Mouse (Mus musculus) neural tube, embryonic 13.5 days (tissue): Measurements from ENCODE around the gene Ttc28. TPM values are rescaled to one million over a fixed set of nuclear protein-coding genes. Genes with fewer than 3 reads are reported as not detected.

Source experiments
- ATAC-seq: fragments of 200-750 bp; cut with Nextera tagmentation; 2 replicates; pipeline ENCODE4 v1.8.0; 2017; ENCODE audit warnings: low read depth, mild to moderate bottlenecking, moderate TSS enrichment, moderate library complexity
- H3K27ac ChIP-seq: fragments of 300-500 bp; sonication (generic); replicated peaks from 2 replicates; pipeline ENCODE4 v1.5.1; 2015; ENCODE audit warnings: moderate library complexity, mild to moderate bottlenecking, inconsistent platforms
- H3K27me3 ChIP-seq: fragments of 300-500 bp; sonication (generic); 2 replicates; pipeline ENCODE4 v1.6.1; 2015; ENCODE audit warnings: mild to moderate bottlenecking, inconsistent platforms
- H3K36me3 ChIP-seq: fragments of 300-500 bp; sonication (generic); 2 replicates; pipeline ENCODE4 v1.6.1; 2015; ENCODE audit warnings: mild to moderate bottlenecking, inconsistent platforms
- H3K4me1 ChIP-seq: fragments of 300-500 bp; sonication (generic); replicated peaks from 2 replicates; pipeline ENCODE4 v1.6.1; 2015; ENCODE audit warnings: inconsistent platforms
- H3K4me2 ChIP-seq: fragments of 300-500 bp; sonication (generic); 2 replicates; pipeline ENCODE4 v1.6.1; 2015; ENCODE audit warnings: inconsistent platforms, mild to moderate bottlenecking, moderate library complexity
- H3K4me3 ChIP-seq: fragments of 300-500 bp; sonication (generic); 2 replicates; pipeline ENCODE4 v1.5.1; 2015; ENCODE audit warnings: mild to moderate bottlenecking, inconsistent platforms
- H3K9ac ChIP-seq: fragments of 300-500 bp; sonication (generic); 2 replicates; pipeline ENCODE4 v1.6.1; 2015; ENCODE audit warnings: moderate library complexity, mild to moderate bottlenecking, inconsistent platforms
- H3K9me3 ChIP-seq: fragments of 300-500 bp; sonication (generic); 2 replicates; pipeline ENCODE4 v1.6.1; 2016; ENCODE audit warnings: inconsistent platforms
- WGBS: fragments of 180-500 bp; shearing (Covaris S2); methylation state at CpG from one replicate; pipeline ENCODE4 v1.1.7; 2015; 5-methylcytosine and 5-hydroxymethylcytosine counted together
- polyA plus RNA-seq: library from polyadenylated mRNA; unstranded; fragments of >200 nt; fragmentation: Nextera tagmentation; extraction: Ambion mirVana; gene quantifications from 2 replicates; pipeline ENCODE4 v1.2.1, GENCODE M21; 2015

Ttc28 gene
- polyA plus RNA-seq, 1 experiment from 2014 or later: 18.7 TPM

- Histone ChIP-seq H3K27me3 (no peaks in the 10 kb centered on the region), H3K4me1 (peaks cover 42% of the 10 kb centered on the region), H3K4me3 (no peak overlapping the region), H3K27ac (no peak overlapping the region), H3K9me3 (no peaks in the 10 kb centered on the region), H3K9ac (no peak overlapping the region), H3K4me2 (no peak overlapping the region), H3K36me3 (0 out of 2 replicates have a peak, but pooled peaks cover 3% of the 10 kb centered on the region)
- no peak for ATAC-seq
- 63% methylated on average over 8 of the region's 8 CpGs for WGBS
Measured at GRCm38 (mm10) chr5:111130121-111130520, 250.5 kb downstream of the Ttc28 start.

DNA sequence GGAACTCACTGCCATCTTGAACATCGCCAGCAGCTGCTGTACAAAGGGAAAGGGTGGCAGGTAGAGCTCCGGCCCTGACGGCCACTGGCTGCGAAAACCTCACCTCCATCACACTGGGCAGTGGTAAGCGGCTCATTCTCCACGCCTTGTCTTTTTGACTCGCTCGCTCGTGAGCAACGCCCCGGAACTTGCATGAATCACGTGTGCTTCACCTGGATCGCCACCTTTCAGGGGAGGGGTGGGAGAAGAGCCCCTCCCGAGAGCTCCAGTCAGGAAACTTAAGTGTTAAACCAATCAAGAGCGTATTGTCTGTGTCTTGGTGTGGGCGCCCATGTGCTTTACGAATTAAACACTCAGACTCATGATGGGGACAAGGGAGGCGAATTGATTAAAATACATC lies 252.0 kb downstream of the Ttc28 start:
- ATAC-seq: no peak
- Histone ChIP-seq H3K9me3 (no peaks in the 10 kb centered on the region), H3K9ac (no peak overlapping the region), H3K36me3 (0 out of 2 replicates have a peak, but pooled peaks cover 3% of the 10 kb centered on the region), H3K27me3 (no peaks in the 10 kb centered on the region), H3K4me3 (no peak overlapping the region), H3K4me2 (no peak overlapping the region), H3K27ac (peak overlapping the region; percentile 54; the same call in 1 of the 2 replicates), H3K4me1 (peaks cover 48% of the 10 kb centered on the region)
- 87% methylated on average over 18 of the region's 18 CpGs for WGBS

DNA sequence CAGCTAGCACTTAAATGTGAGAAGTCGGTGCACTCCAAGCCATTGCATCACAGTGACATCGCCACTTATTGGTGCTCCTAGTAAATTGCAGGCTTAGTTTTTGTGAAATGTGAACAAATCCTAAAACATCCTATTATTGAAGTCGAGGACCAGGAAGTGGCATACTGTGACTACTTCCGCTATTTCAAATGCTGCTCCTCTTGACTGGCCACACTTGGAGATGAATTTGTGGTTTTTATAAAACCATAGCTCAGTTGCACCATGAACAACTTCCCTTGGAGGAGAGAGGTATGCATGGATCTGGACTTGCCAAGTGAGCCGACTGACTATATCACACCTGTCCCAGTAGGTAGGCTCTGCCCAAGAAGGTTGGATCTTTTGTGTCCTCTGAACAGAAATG lies 253.5 kb downstream of the Ttc28 start:
- Histone ChIP-seq H3K36me3 (0 out of 2 replicates have a peak, but pooled peaks cover 3% of the 10 kb centered on the region), H3K27me3 (no peaks in the 10 kb centered on the region), H3K9me3 (no peaks in the 10 kb centered on the region), H3K4me2 (no peak overlapping the region), H3K4me1 (peaks cover 60% of the 10 kb centered on the region), H3K4me3 (no peak overlapping the region), H3K27ac (no peak overlapping the region), H3K9ac (no peak overlapping the region)
- WGBS: 88% methylated on average over 5 of the region's 5 CpGs
- no peak for ATAC-seq

GRCm38 (mm10) chr5:111133754-111134153 lies 254.2 kb downstream of the Ttc28 start:
- H3K9me3 ChIP-seq: no peaks in the 10 kb centered on the region
- H3K4me2 ChIP-seq: no peak overlapping the region
- no peak overlapping the region for H3K27ac ChIP-seq
- no peaks in the 10 kb centered on the region for H3K27me3 ChIP-seq
- WGBS: 80% methylated on average over 7 of the region's 7 CpGs
- no peak for ATAC-seq
- H3K9ac ChIP-seq: no peak overlapping the region
- 0 out of 2 replicates have a peak, but pooled peaks cover 3% of the 10 kb centered on the region for H3K36me3 ChIP-seq
- H3K4me1 ChIP-seq: peaks cover 61% of the 10 kb centered on the region
- H3K4me3 ChIP-seq: no peak overlapping the region

DNA sequence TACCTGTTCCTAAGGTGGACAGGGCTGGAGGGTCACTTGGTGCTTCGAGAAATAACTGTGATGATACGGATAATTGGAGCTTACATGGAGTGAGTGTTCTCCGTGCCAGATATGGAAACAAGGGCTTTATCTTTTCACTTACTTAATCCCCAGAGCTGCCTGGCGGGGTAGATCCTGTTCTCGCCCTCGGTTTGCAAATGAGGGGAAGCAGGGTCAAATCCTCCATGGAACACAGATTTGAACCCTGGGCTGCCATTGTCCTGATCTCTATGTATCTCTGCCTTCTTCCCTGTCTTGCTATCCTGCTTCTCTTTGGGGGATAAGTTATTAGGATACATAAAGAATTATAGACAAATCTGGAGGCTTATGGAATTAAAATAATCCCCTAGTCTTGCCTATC lies 257.7 kb downstream of the Ttc28 start:
- 0 out of 2 replicates have a peak overlapping the region, but pooled peaks have one; percentile 15 for H3K27ac ChIP-seq
- 37% methylated on average over 6 of the region's 6 CpGs for WGBS
- peaks cover 70% of the 10 kb centered on the region for H3K4me1 ChIP-seq

DNA sequence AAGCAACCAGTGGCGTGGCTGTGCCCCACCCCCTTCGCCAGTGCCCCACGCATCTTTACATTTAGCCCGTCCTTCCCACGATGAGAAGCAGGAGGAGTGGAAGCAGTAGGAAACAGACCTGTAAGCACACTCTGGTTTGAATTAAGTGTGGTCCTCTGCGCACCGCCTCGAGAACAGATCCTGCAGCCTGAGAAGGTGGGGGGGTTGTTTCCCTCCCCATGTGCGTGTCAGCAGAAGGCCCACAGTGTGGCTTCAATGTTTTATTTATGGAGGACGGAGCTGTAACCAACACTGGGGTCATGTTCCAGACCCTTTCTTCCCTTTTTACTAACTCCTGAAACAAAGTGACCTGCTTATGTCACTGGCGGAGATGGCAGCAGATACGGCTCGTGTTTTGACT lies 258.1 kb downstream of the Ttc28 start:
- H3K4me1 ChIP-seq: peaks cover 69% of the 10 kb centered on the region

More for the DNA sequence above, 257.7 kb downstream of the Ttc28 start:
- Histone ChIP-seq H3K9me3 (no peaks in the 10 kb centered on the region), H3K4me3 (no peak overlapping the region), H3K27me3 (no peaks in the 10 kb centered on the region), H3K4me2 (peak overlapping the region; percentile 17; the same call in 1 of the 2 replicates), H3K9ac (no peak overlapping the region; the same call in 1 of the 2 replicates), H3K36me3 (no peaks in the 10 kb centered on the region)
- no peak for ATAC-seq

GRCm38 (mm10) chr5:111138239-111138833 lies 258.7 kb downstream of the Ttc28 start:
- Histone ChIP-seq H3K4me2 (0 out of 2 replicates have a peak overlapping the region, but pooled peaks have one; percentile 17), H3K27ac (peak overlapping the region; percentile 85), H3K9me3 (no peaks in the 10 kb centered on the region), H3K4me1 (peaks cover 71% of the 10 kb centered on the region), H3K4me3 (no peak overlapping the region), H3K9ac (no peak overlapping the region), H3K27me3 (no peaks in the 10 kb centered on the region), H3K36me3 (no peaks in the 10 kb centered on the region)
- 21% methylated on average over 11 of the region's 11 CpGs for WGBS
- peak; percentile 22; the same call in 1 of the 2 replicates for ATAC-seq

More for the DNA sequence above, 258.1 kb downstream of the Ttc28 start:
- WGBS: 15% methylated on average over 13 of the region's 13 CpGs
- Histone ChIP-seq H3K27me3 (no peaks in the 10 kb centered on the region), H3K4me3 (no peak overlapping the region), H3K36me3 (no peaks in the 10 kb centered on the region), H3K4me2 (peak overlapping the region; percentile 17; the same call in 1 of the 2 replicates), H3K9me3 (no peaks in the 10 kb centered on the region), H3K9ac (no peak overlapping the region), H3K27ac (peak overlapping the region; percentile 15)
- no peak for ATAC-seq

GRCm38 (mm10) chr5:111138927-111139565 lies 259.4 kb downstream of the Ttc28 start:
- H3K9me3 ChIP-seq: no peaks in the 10 kb centered on the region
- no peaks in the 10 kb centered on the region for H3K27me3 ChIP-seq
- WGBS: 73% methylated on average over 7 of the region's 7 CpGs
- no peak overlapping the region for H3K4me3 ChIP-seq
- H3K36me3 ChIP-seq: no peaks in the 10 kb centered on the region
- H3K9ac ChIP-seq: no peak overlapping the region
- peaks cover 64% of the 10 kb centered on the region for H3K4me1 ChIP-seq
- no peak overlapping the region for H3K4me2 ChIP-seq
- ATAC-seq: no peak
- H3K27ac ChIP-seq: peak overlapping the region; percentile 85

- no peaks in the 10 kb centered on the region for H3K36me3 ChIP-seq
- H3K4me3 ChIP-seq: no peak overlapping the region
- H3K9me3 ChIP-seq: no peaks in the 10 kb centered on the region
- H3K4me2 ChIP-seq: no peak overlapping the region
- peaks cover 69% of the 10 kb centered on the region for H3K4me1 ChIP-seq
- no peaks in the 10 kb centered on the region for H3K27me3 ChIP-seq
- 67% methylated on average over 14 of the region's 14 CpGs for WGBS
- no peak for ATAC-seq
- H3K27ac ChIP-seq: peak overlapping the region; percentile 85
- H3K9ac ChIP-seq: no peak overlapping the region
Measured at GRCm38 (mm10) chr5:111139622-111140021, 260.0 kb downstream of the Ttc28 start.

GRCm38 (mm10) chr5:111141139-111141885 lies 261.7 kb downstream of the Ttc28 start:
- H3K9ac ChIP-seq: peak overlapping the region; percentile 53; the same call in 1 of the 2 replicates
- no peaks in the 10 kb centered on the region for H3K36me3 ChIP-seq
- no peak overlapping the region for H3K4me3 ChIP-seq
- H3K27ac ChIP-seq: peak overlapping the region; percentile 85
- peaks cover 67% of the 10 kb centered on the region for H3K4me1 ChIP-seq
- H3K27me3 ChIP-seq: no peaks in the 10 kb centered on the region
- no peak overlapping the region; the same call in 1 of the 2 replicates for H3K4me2 ChIP-seq
- WGBS: 50% methylated on average over 20 of the region's 20 CpGs
- peak; percentile 32; the same call in 1 of the 2 replicates for ATAC-seq
- no peaks in the 10 kb centered on the region for H3K9me3 ChIP-seq

DNA sequence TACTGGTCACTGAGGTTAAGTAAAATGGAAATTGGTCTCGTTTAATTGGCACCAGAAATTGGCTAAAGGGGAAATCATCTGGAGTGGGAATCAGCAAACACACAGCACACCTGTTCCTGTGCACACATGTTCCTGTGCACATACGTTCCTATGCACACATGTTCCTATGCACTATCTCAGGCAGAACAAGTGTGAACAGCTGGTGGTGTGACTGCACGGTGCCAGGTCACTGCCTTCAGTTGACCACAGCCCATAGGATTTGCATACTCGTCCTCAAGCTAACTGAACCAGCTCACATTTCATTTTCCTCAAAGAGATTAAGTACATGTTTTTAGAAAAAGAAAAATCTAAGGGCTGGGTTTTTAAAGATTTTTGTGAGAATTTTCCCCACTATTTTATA lies 263.2 kb downstream of the Ttc28 start:
- WGBS: 84% methylated on average over 4 of the region's 4 CpGs
- Histone ChIP-seq H3K36me3 (no peaks in the 10 kb centered on the region), H3K4me1 (peaks cover 51% of the 10 kb centered on the region), H3K9me3 (no peaks in the 10 kb centered on the region), H3K4me2 (no peak overlapping the region), H3K27ac (no peak overlapping the region), H3K9ac (no peak overlapping the region), H3K27me3 (no peaks in the 10 kb centered on the region), H3K4me3 (no peak overlapping the region)
- ATAC-seq: no peak

- Histone ChIP-seq H3K9ac (no peak overlapping the region), H3K4me2 (no peak overlapping the region), H3K4me3 (no peak overlapping the region), H3K36me3 (no peaks in the 10 kb centered on the region), H3K4me1 (peaks cover 36% of the 10 kb centered on the region), H3K9me3 (no peaks in the 10 kb centered on the region), H3K27me3 (no peaks in the 10 kb centered on the region), H3K27ac (no peak overlapping the region)
- no peak for ATAC-seq
- 78% methylated on average over 7 of the region's 7 CpGs for WGBS
Measured at GRCm38 (mm10) chr5:111144411-111144810, 264.8 kb downstream of the Ttc28 start.
